Mouse (Mus musculus) testis, adult 10 weeks (tissue): ENCODE data around the gene Polrmt. TPM values are rescaled to one million over a fixed set of nuclear protein-coding genes. Genes with fewer than 3 reads are reported as not detected.

Experiments used
- polyA plus RNA-seq: library from polyadenylated mRNA; stranded (reverse); fragments of 350-450 nt; fragmentation: Illumina TruSeq; extraction: RNeasy Lipid Tissue Mini Kit (QIAGEN cat#74804); gene quantifications from one replicate; pipeline ENCODE4 v1.2.3, GENCODE M21; 2014; ENCODE audit warnings: low read depth, low replicate concordance

Gene Polrmt
- polyA plus RNA-seq = 0.70 TPM

GRCm38 (mm10) chr10:79745898-79746773 lies at the start of gene Polrmt:
Gene Polrmt, minus strand, starts transcription at chr10:79746581.

GRCm38 (mm10) chr10:79793051-79793737 lies 46.8 kb upstream of the Polrmt start, which contains the start of gene Palm:
Gene Palm, plus strand, starts transcription at chr10:79793572.

GRCm38 (mm10) chr10:79790861-79791260 lies 44.5 kb upstream of the Polrmt start, which contains the start of gene Prss57:
Gene Prss57, minus strand, starts transcription at chr10:79790961.

GRCm38 (mm10) chr10:79777103-79777531 lies 30.7 kb upstream of the Polrmt start, which contains the start of gene Fstl3:
Gene Fstl3, plus strand, starts transcription at chr10:79777272.

GRCm38 (mm10) chr10:79766508-79767325 lies 20.3 kb upstream of the Polrmt start, which contains the start of gene Rnf126:
Gene Rnf126, minus strand, starts transcription at chr10:79766952.

GRCm38 (mm10) chr10:79754856-79755516 lies 8.6 kb upstream of the Polrmt start, which contains the start of gene Fgf22:
Gene Fgf22, plus strand, starts transcription at chr10:79755076.

GRCm38 (mm10) chr10:79716254-79716987 lies 30.0 kb downstream of the Polrmt start, which contains the start of gene Hcn2:
Gene Hcn2, plus strand, starts transcription at chr10:79716634.

GRCm38 (mm10) chr10:79704065-79704969 lies 42.1 kb downstream of the Polrmt start, which contains the start of gene Bsg:
Gene Bsg, plus strand, starts transcription at chr10:79704491.

GRCm38 (mm10) chr10:79688720-79689119 lies 57.7 kb downstream of the Polrmt start, which contains the start of gene Gzmm:
Gene Gzmm, plus strand, starts transcription at chr10:79689020.

Other genes with a start within 250 kb of the Polrmt start
- gene Plpp2, start 212.8 kb downstream of the Polrmt start, polyA plus RNA-seq = not detected
- gene Mier2, start 191.4 kb downstream of the Polrmt start, polyA plus RNA-seq = 0.15 TPM
- 19.5 TPM for gene Theg, start 159.2 kb downstream of the Polrmt start, polyA plus RNA-seq
- gene C2cd4c, start 132.6 kb downstream of the Polrmt start, polyA plus RNA-seq = 0.07 TPM
- 1.9 TPM for gene Shc2, start 108.7 kb downstream of the Polrmt start, polyA plus RNA-seq
- gene Odf3l2, start 100.8 kb downstream of the Polrmt start, polyA plus RNA-seq = not detected
- not detected for gene Madcam1, start 82.0 kb downstream of the Polrmt start, polyA plus RNA-seq
- not detected for gene Tpgs1, start 77.2 kb downstream of the Polrmt start, polyA plus RNA-seq
- 11.0 TPM for gene Cdc34, start 64.4 kb downstream of the Polrmt start, polyA plus RNA-seq
- not detected for gene Gzmm, start 57.6 kb downstream of the Polrmt start, polyA plus RNA-seq
- 293 TPM for gene Bsg, start 42.1 kb downstream of the Polrmt start, polyA plus RNA-seq
- not detected for gene Hcn2, start 29.9 kb downstream of the Polrmt start, polyA plus RNA-seq
- not detected for gene Fgf22, start 8.5 kb upstream of the Polrmt start, polyA plus RNA-seq
- 6.6 TPM for gene Rnf126, start 20.4 kb upstream of the Polrmt start, polyA plus RNA-seq
- gene Fstl3, start 30.7 kb upstream of the Polrmt start, polyA plus RNA-seq = 3.6 TPM
- gene Prss57, start 44.4 kb upstream of the Polrmt start, polyA plus RNA-seq = not detected
- 0.38 TPM for gene Palm, start 47.0 kb upstream of the Polrmt start, polyA plus RNA-seq
- gene Misp, start 74.4 kb upstream of the Polrmt start, polyA plus RNA-seq = not detected
- 40.2 TPM for gene Ptbp1, start 107.8 kb upstream of the Polrmt start, polyA plus RNA-seq
- gene Prtn3, start 127.9 kb upstream of the Polrmt start, polyA plus RNA-seq = not detected
- gene Plppr3, start 128.1 kb upstream of the Polrmt start, polyA plus RNA-seq = not detected
- gene Elane, start 139.7 kb upstream of the Polrmt start, polyA plus RNA-seq = not detected
- not detected for gene Cfd, start 144.3 kb upstream of the Polrmt start, polyA plus RNA-seq
- gene Med16, start 162.3 kb upstream of the Polrmt start, polyA plus RNA-seq = 0.87 TPM
- not detected for gene Gm26602, start 164.3 kb upstream of the Polrmt start, polyA plus RNA-seq
- not detected for gene Kiss1r, start 170.4 kb upstream of the Polrmt start, polyA plus RNA-seq
- gene R3hdm4, start 174.6 kb upstream of the Polrmt start, polyA plus RNA-seq = 1.1 TPM
- gene Arid3a, start 180.5 kb upstream of the Polrmt start, polyA plus RNA-seq = 1.3 TPM
- gene Wdr18, start 213.6 kb upstream of the Polrmt start, polyA plus RNA-seq = 2.0 TPM
- gene Grin3b, start 224.1 kb upstream of the Polrmt start, polyA plus RNA-seq = not detected
- gene Tmem259, start 237.7 kb upstream of the Polrmt start, polyA plus RNA-seq = 1.0 TPM
- 0.48 TPM for gene Cnn2, start 242.0 kb upstream of the Polrmt start, polyA plus RNA-seq
- gene Abca7, start 249.9 kb upstream of the Polrmt start, polyA plus RNA-seq = 0.06 TPM